Mouse (Mus musculus) liver, embryonic 14.5 days (tissue): ENCODE results near the gene Zbtb8a.
A peak's percentile ranks its signal among the peaks of the same experiment; 100 is the strongest.

Experiments used
- CTCF ChIP-seq: IDR thresholded peaks from 2 replicates; pipeline ENCODE4 v1.5.1; 2016; ENCODE audit warnings: antibody characterized with exemption, low read depth, control low read depth
- EP300 ChIP-seq: IDR thresholded peaks from 2 replicates; pipeline ENCODE4 v1.6.1; 2016; ENCODE audit warnings: antibody characterized with exemption, low read depth

GRCm38 (mm10) chr4:129415892-129416291 is 38.0 kb upstream of the Zbtb8a start:
- TF ChIP-seq CTCF (peak; percentile 60), EP300 (no peak)
